Comparison of ENCODE assay signal across 11 mouse cellular contexts in the genomic region with DNA sequence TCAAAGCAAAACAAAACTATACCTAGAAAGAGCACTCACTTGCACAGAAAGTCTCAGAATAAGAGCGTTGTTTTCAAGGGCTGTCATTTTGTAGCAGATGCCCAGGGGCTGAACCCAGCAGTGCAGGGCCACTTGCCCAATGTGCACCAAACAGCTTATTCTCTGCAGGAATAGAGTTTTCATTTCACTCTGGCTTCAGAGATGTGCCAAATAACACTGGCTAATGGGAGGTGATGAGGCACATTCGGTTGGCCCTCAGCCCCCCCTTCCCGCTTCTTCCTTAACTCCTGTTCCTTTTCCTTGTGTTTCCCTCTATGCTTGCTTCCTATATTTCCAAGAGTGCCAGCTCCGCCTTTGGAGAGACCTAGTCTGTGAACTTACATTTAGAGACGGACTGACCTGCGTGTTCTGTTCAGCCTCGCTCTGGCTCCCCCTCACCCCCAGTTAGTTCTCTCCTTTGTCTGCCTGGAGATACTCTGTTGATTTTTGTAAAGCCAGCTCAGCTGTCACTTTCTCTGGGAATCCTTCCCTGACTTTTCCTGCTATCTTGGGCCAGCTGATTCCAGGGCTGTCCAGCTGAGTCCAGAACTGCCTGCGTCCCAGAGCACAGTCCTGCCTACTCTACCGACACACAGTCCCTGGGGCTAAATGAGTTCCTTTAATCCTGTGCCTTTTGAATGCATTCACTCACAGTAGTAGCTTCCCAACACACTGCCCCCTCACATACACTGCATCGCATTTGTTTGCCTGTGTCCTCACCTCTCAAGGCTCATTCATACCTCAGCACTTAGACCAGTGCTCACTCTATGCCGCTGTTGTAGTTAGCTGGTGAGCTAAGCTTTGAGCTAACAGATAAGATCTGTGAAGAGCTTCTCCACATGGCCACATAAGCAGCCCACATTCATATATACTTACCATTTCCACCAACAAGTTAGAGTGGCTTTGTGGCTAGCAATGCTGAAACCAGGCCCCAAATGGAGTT.
DNase-seq lines count a peak whose midpoint lies in the region; ATAC-seq and TF ChIP-seq lines count a peak whose summit lies in the region.
"Had no signal": no experiment of that assay in that cellular context is flagged by ENCODE, and none has a peak within 500 bp of the region (broad histone marks: within the 10 kb centered on the region; RNA-seq: fewer than 3 reads in every experiment).

No protein-coding gene starts in this region.

- ATAC-seq in lung, embryonic 14.5 days (ENCODE audit: insufficient read depth), result peak; percentile 51
- peak; percentile 58; the same call in 1 of the 2 replicates for ATAC-seq in embryonic facial prominence, embryonic 12.5 days (ENCODE audit: insufficient number of reproducible peaks, insufficient read depth, low FRiP score, low TSS enrichment)
- peak; percentile 49; the same call in 1 of the 2 replicates for ATAC-seq in hindbrain, embryonic 12.5 days (ENCODE audit: low FRiP score)
- peak; percentile 41 for ATAC-seq in neural tube, embryonic 12.5 days (ENCODE audit: low FRiP score, low read depth)

- peak overlapping the region; percentile 61; the same call in 1 of the 2 replicates for H3K27ac ChIP-seq in lung, embryonic 14.5 days (ENCODE audit: low read depth)
- no peak overlapping the region for H3K27ac ChIP-seq in embryonic facial prominence, embryonic 12.5 days
- peak overlapping the region; percentile 62 for H3K27ac ChIP-seq in hindbrain, embryonic 12.5 days
- no peak overlapping the region for H3K27ac ChIP-seq in neural tube, embryonic 12.5 days

- H3K4me3 ChIP-seq in lung, embryonic 14.5 days (ENCODE audit: low read depth, low read length), result no peak overlapping the region
- H3K4me3 ChIP-seq in embryonic facial prominence, embryonic 12.5 days, result no peak overlapping the region
- no peak overlapping the region for H3K4me3 ChIP-seq in hindbrain, embryonic 12.5 days
- H3K4me3 ChIP-seq in neural tube, embryonic 12.5 days, result no peak overlapping the region

- DNase-seq in lung, embryonic 14.5 days, result no peak
- no peak for DNase-seq in lung, adult 18-20 months
- DNase-seq in layer of hippocampus, adult 8-10 months (ENCODE audit: low spot score in 2 of 2), result no peak
- no peak for DNase-seq in spleen, adult 18-20 months
- no peak for DNase-seq in urinary bladder, postnatal 4 days (ENCODE audit: low spot score in 2 of 2)
- DNase-seq: gastrocnemius, postnatal 25 days; lung, postnatal 14 days had no signal

- H3K9me3 ChIP-seq in lung, embryonic 14.5 days (ENCODE audit: low read depth, low read length), result no peaks in the 10 kb centered on the region
- no peaks in the 10 kb centered on the region for H3K9me3 ChIP-seq in embryonic facial prominence, embryonic 12.5 days
- H3K9me3 ChIP-seq in hindbrain, embryonic 12.5 days (replicated peaks), result no peaks in the 10 kb centered on the region
- no peaks in the 10 kb centered on the region for H3K9me3 ChIP-seq in neural tube, embryonic 12.5 days

- H3K4me1 ChIP-seq in lung, embryonic 14.5 days (ENCODE audit: insufficient read depth), result no peaks in the 10 kb centered on the region
- 0 out of 2 replicates have a peak, but pooled peaks cover 12% of the 10 kb centered on the region for H3K4me1 ChIP-seq in embryonic facial prominence, embryonic 12.5 days
- peaks cover 37% of the 10 kb centered on the region for H3K4me1 ChIP-seq in hindbrain, embryonic 12.5 days
- H3K4me1 ChIP-seq in neural tube, embryonic 12.5 days, result peaks cover 33% of the 10 kb centered on the region

- H3K36me3 ChIP-seq in lung, embryonic 14.5 days (ENCODE audit: insufficient read depth), result no peaks in the 10 kb centered on the region
- H3K36me3 ChIP-seq in embryonic facial prominence, embryonic 12.5 days, result no peaks in the 10 kb centered on the region
- no peaks in the 10 kb centered on the region for H3K36me3 ChIP-seq in hindbrain, embryonic 12.5 days
- H3K36me3 ChIP-seq in neural tube, embryonic 12.5 days, result no peaks in the 10 kb centered on the region

- WGBS in lung, embryonic 14.5 days, result 53% methylated on average over 11 of the region's 11 CpGs
- 38% methylated on average over 11 of the region's 11 CpGs for WGBS in embryonic facial prominence, embryonic 12.5 days
- WGBS in hindbrain, embryonic 12.5 days, result 28% methylated on average over 11 of the region's 11 CpGs
- 36% methylated on average over 11 of the region's 11 CpGs for WGBS in neural tube, embryonic 12.5 days

- no peak for TF ChIP-seq CTCF in lung, embryonic 14.5 days (IDR thresholded peaks at IDR 0.05; ENCODE audit: low read depth)

- no peaks in the 10 kb centered on the region for H3K27me3 ChIP-seq in lung, embryonic 14.5 days (ENCODE audit: insufficient read depth, low read length)
- H3K27me3 ChIP-seq in embryonic facial prominence, embryonic 12.5 days, result no peaks in the 10 kb centered on the region
- no peaks in the 10 kb centered on the region for H3K27me3 ChIP-seq in hindbrain, embryonic 12.5 days
- H3K27me3 ChIP-seq in neural tube, embryonic 12.5 days (replicated peaks), result no peaks in the 10 kb centered on the region
- H3K27me3 ChIP-seq: CH12.LX had no signal

- 0 out of 2 replicates have a peak overlapping the region, but pooled peaks have one; percentile 39 for H3K4me2 ChIP-seq in lung, embryonic 14.5 days
- H3K4me2 ChIP-seq in embryonic facial prominence, embryonic 12.5 days (replicated peaks), result 0 out of 2 replicates have a peak overlapping the region, but pooled peaks have one; percentile 2
- H3K4me2 ChIP-seq in hindbrain, embryonic 12.5 days (replicated peaks), result peak overlapping the region; percentile 37; the same call in 1 of the 2 replicates
- peak overlapping the region; percentile 48; the same call in 1 of the 2 replicates for H3K4me2 ChIP-seq in neural tube, embryonic 12.5 days (replicated peaks)

- no peak overlapping the region for H3K9ac ChIP-seq in lung, embryonic 14.5 days
- no peak overlapping the region for H3K9ac ChIP-seq in embryonic facial prominence, embryonic 12.5 days
- no peak overlapping the region for H3K9ac ChIP-seq in hindbrain, embryonic 12.5 days
- no peak overlapping the region for H3K9ac ChIP-seq in neural tube, embryonic 12.5 days

Comparison
In these comparisons a context has a peak if more than half of its experiments do, and no peak if none do; other contexts are left out.
1. H3K27ac ChIP-seq: peak in lung, embryonic 14.5 days (single experiment) and hindbrain, embryonic 12.5 days (single experiment); none in embryonic facial prominence, embryonic 12.5 days (single experiment) and neural tube, embryonic 12.5 days (single experiment).
2. Peak in every context shown above with its lines, with median percentiles within 50 percentile points of each other: ATAC-seq and H3K4me2 ChIP-seq.